Mouse (Mus musculus) forebrain, embryonic 11.5 days (tissue): ENCODE results near the gene Olfr340. TPM values are rescaled to one million over a fixed set of nuclear protein-coding genes. Genes with fewer than 3 reads are reported as not detected.
"Not testable (repeated sequence)": the region's sequence is repeated elsewhere in the genome, so short reads cannot be mapped to it uniquely, and the experiment has no call there.

Experiments used
- ATAC-seq: fragments of 200-750 bp; cut with Nextera tagmentation; replicated peaks from 2 replicates; pipeline ENCODE4 v1.8.0; 2017; ENCODE audit warnings: moderate TSS enrichment; ENCODE audit not compliant: low FRiP score
- DNase-seq: peaks from one replicate; pipeline ENCODE4 v3.0.0-alpha.2; 2017; ENCODE audit warnings: low spot score
- H3K27ac ChIP-seq: fragments of 300-500 bp; sonication (generic); 2 replicates; pipeline ENCODE4 v1.5.1; 2014; ENCODE audit warnings: low read depth, low read length
- H3K27me3 ChIP-seq: fragments of 300-500 bp; sonication (generic); 2 replicates; pipeline ENCODE4 v1.6.1; 2014; ENCODE audit warnings: mild to moderate bottlenecking, low read length, mixed read lengths; ENCODE audit not compliant: control insufficient read depth, insufficient read depth
- H3K36me3 ChIP-seq: fragments of 300-500 bp; sonication (generic); 2 replicates; pipeline ENCODE4 v1.6.1; 2014; ENCODE audit warnings: mild to moderate bottlenecking, low read length, moderate library complexity, mixed read lengths; ENCODE audit not compliant: control insufficient read depth, insufficient read depth
- H3K4me1 ChIP-seq: fragments of 300-500 bp; sonication (generic); replicated peaks from 2 replicates; pipeline ENCODE4 v1.6.1; 2014; ENCODE audit warnings: low read length, mixed read lengths; ENCODE audit not compliant: control insufficient read depth, insufficient read depth
- H3K4me2 ChIP-seq: fragments of 300-500 bp; sonication (generic); 2 replicates; pipeline ENCODE4 v1.6.1; 2014; ENCODE audit warnings: low read depth, mild to moderate bottlenecking, low read length, moderate library complexity, mixed read lengths; ENCODE audit not compliant: severe bottlenecking
- H3K4me3 ChIP-seq: fragments of 300-500 bp; sonication (generic); 2 replicates; pipeline ENCODE4 v1.5.1; 2014; ENCODE audit warnings: low read depth, low read length
- H3K9ac ChIP-seq: fragments of 300-500 bp; sonication (generic); 2 replicates; pipeline ENCODE4 v1.6.1; 2014; ENCODE audit warnings: low read length
- H3K9me3 ChIP-seq: fragments of 300-500 bp; sonication (generic); 2 replicates; pipeline ENCODE4 v1.6.1; 2016; ENCODE audit warnings: low read length, mixed read lengths; ENCODE audit not compliant: control insufficient read depth
- WGBS: fragments of 180-500 bp; shearing (Covaris S2); extraction: QIAGEN DNeasy Blood & Tissue Kit; methylation state at CpG from one replicate; pipeline ENCODE4 v1.1.7; 2014; 5-methylcytosine and 5-hydroxymethylcytosine counted together
- polyA plus RNA-seq: library from polyadenylated mRNA; unstranded; fragments of >200 nt; fragmentation: Nextera tagmentation; extraction: Ambion mirVana; gene quantifications from 2 replicates; pipeline ENCODE4 v1.2.1, GENCODE M21; 2014

The Olfr340 gene
- polyA plus RNA-seq = not detected in 2 replicates

GRCm38 (mm10) chr2:36452287-36452686 is at the start of gene Olfr340:
TSS of gene Olfr340 (plus strand) at chr2:36452587.
- no peaks in the 10 kb centered on the region; the same call in 1 of the 2 replicates for H3K9me3 ChIP-seq
- DNase-seq (no peak), ATAC-seq (no peak)
- H3K4me2 ChIP-seq = no peak within 1 kb of the TSS
- H3K4me1 ChIP-seq = no peaks in the 10 kb centered on the region
- no peak within 1 kb of the TSS for H3K4me3 ChIP-seq
- H3K9ac ChIP-seq = no peak within 1 kb of the TSS
- no peak within 1 kb of the TSS for H3K27ac ChIP-seq
- H3K36me3 ChIP-seq = no peaks in the 10 kb centered on the region
- 71% methylated on average over 1 of the region's 1 CpGs for WGBS
- no peaks in the 10 kb centered on the region for H3K27me3 ChIP-seq

GRCm38 (mm10) chr2:36415174-36415573 is 37.2 kb upstream of the Olfr340 start:
- H3K9me3 ChIP-seq = not testable (repeated sequence)

GRCm38 (mm10) chr2:36415591-36415990 is 36.8 kb upstream of the Olfr340 start:
- DNase-seq, H3K27ac ChIP-seq, H3K4me3 ChIP-seq, ATAC-seq, H3K27me3 ChIP-seq, H3K9me3 ChIP-seq, H3K9ac ChIP-seq, H3K36me3 ChIP-seq, H3K4me2 ChIP-seq, H3K4me1 ChIP-seq: not testable (repeated sequence)
- WGBS = 89% methylated on average over 7 of the region's 7 CpGs

More at GRCm38 (mm10) chr2:36415174-36415573, 37.2 kb upstream of the Olfr340 start:
- H3K4me1 ChIP-seq, DNase-seq, H3K4me2 ChIP-seq, ATAC-seq, H3K27ac ChIP-seq, H3K4me3 ChIP-seq, H3K9ac ChIP-seq, H3K36me3 ChIP-seq, H3K27me3 ChIP-seq: not testable (repeated sequence)
- WGBS = 89% methylated on average over 3 of the region's 3 CpGs

- no peak for ATAC-seq
- H3K4me3 ChIP-seq = no peak within 1 kb of the TSS
- H3K4me1 ChIP-seq = no peaks in the 10 kb centered on the region
- no peak within 1 kb of the TSS for H3K27ac ChIP-seq
- no peaks in the 10 kb centered on the region; the same call in 1 of the 2 replicates for H3K9me3 ChIP-seq
- 85% methylated on average over 3 of the region's 3 CpGs for WGBS
- H3K9ac ChIP-seq = no peak within 1 kb of the TSS
- no peaks in the 10 kb centered on the region for H3K27me3 ChIP-seq
- no peaks in the 10 kb centered on the region for H3K36me3 ChIP-seq
- DNase-seq = no peak
- H3K4me2 ChIP-seq = no peak within 1 kb of the TSS
Observed at GRCm38 (mm10) chr2:36418647-36419046, 33.7 kb upstream of the Olfr340 start, which contains the start of gene Olfr339. TSS of gene Olfr339 (plus strand) at chr2:36418947.

- no peak overlapping the region for H3K4me3 ChIP-seq
- H3K4me2 ChIP-seq = no peak overlapping the region
- H3K27me3 ChIP-seq = no peaks in the 10 kb centered on the region
- DNase-seq (no peak), ATAC-seq (no peak)
- H3K27ac ChIP-seq = no peak overlapping the region
- no peaks in the 10 kb centered on the region for H3K4me1 ChIP-seq
- H3K9ac ChIP-seq = no peak overlapping the region
- no peaks in the 10 kb centered on the region for H3K36me3 ChIP-seq
- H3K9me3 ChIP-seq = peaks cover 4% of the 10 kb centered on the region; the same call in 1 of the 2 replicates
Observed at GRCm38 (mm10) chr2:36473634-36474033, 21.2 kb downstream of the Olfr340 start.

GRCm38 (mm10) chr2:36482368-36482767 is 30.0 kb downstream of the Olfr340 start, which contains the start of gene Olfr341:
TSS of gene Olfr341 (minus strand) at chr2:36482468.
- no peaks in the 10 kb centered on the region; the same call in none of the 2 replicates for H3K9me3 ChIP-seq
- H3K4me2 ChIP-seq = no peak within 1 kb of the TSS
- H3K9ac ChIP-seq = no peak within 1 kb of the TSS
- no peak within 1 kb of the TSS for H3K4me3 ChIP-seq
- ATAC-seq = no peak
- H3K27me3 ChIP-seq = no peaks in the 10 kb centered on the region
- H3K4me1 ChIP-seq = no peaks in the 10 kb centered on the region
- no peak within 1 kb of the TSS for H3K27ac ChIP-seq
- H3K36me3 ChIP-seq = no peaks in the 10 kb centered on the region
- DNase-seq = no peak

Other genes starting within 250 kb of the Olfr340 start
- 2.8 and 2.9 TPM in 2 replicates for gene Ptgs1, start 222.2 kb upstream of the Olfr340 start, polyA plus RNA-seq
- not detected in 2 replicates for gene Olfr338, start 79.1 kb upstream of the Olfr340 start, polyA plus RNA-seq
- not detected in 2 replicates for gene Olfr339, start 33.6 kb upstream of the Olfr340 start, polyA plus RNA-seq
- gene Olfr341, start 29.9 kb downstream of the Olfr340 start, polyA plus RNA-seq = not detected in 2 replicates
- gene Olfr342, start 72.4 kb downstream of the Olfr340 start, polyA plus RNA-seq = not detected in 2 replicates
- gene Olfr344, start 114.1 kb downstream of the Olfr340 start, polyA plus RNA-seq = not detected in 2 replicates
- not detected in 2 replicates for gene Olfr345, start 187.5 kb downstream of the Olfr340 start, polyA plus RNA-seq
- not detected in 2 replicates for gene Olfr346, start 233.2 kb downstream of the Olfr340 start, polyA plus RNA-seq